Mouse (Mus musculus): Measurements from ENCODE around the gene Esr1.

- TF ChIP-seq POLR2A (IDR thresholded peaks at IDR 0.05; ENCODE audit: insufficient read length, low read depth): no peak
- no peak for TF ChIP-seq POLR2AphosphoS2 (IDR thresholded peaks at IDR 0.05; ENCODE audit: insufficient read length, low read depth)
- TF ChIP-seq MAX (IDR thresholded peaks at IDR 0.05; ENCODE audit: low read depth): no peak
- no peak for TF ChIP-seq TCF3 (IDR thresholded peaks at IDR 0.05; ENCODE audit: insufficient read length, low read depth)
- no peak for TF ChIP-seq MYOG (IDR thresholded peaks at IDR 0.05; ENCODE audit: control insufficient read depth in 1 of 3, insufficient read depth in 1 of 3, insufficient read length in 2 of 3, low read depth in 2 of 3)
- no peak for TF ChIP-seq E2F4 (IDR thresholded peaks at IDR 0.05; ENCODE audit: insufficient read depth)
- TF ChIP-seq TCF12 (IDR thresholded peaks at IDR 0.05; ENCODE audit: insufficient read depth, poor library complexity, severe bottlenecking): no peak
- TF ChIP-seq USF1 (IDR thresholded peaks at IDR 0.05; ENCODE audit: low read depth): no peak
- TF ChIP-seq SRF (IDR thresholded peaks at IDR 0.05; ENCODE audit: control insufficient read depth, insufficient read length, low read depth): no peak
- no peak for TF ChIP-seq MYOD1 (IDR thresholded peaks at IDR 0.05; ENCODE audit: control insufficient read depth in 1 of 3, insufficient read length in 2 of 3, low read depth in 2 of 3)
Measured at GRCm38 (mm10) chr10:4893475-4893874, 282.1 kb downstream of the Esr1 start.
